Mouse (Mus musculus): ENCODE data around the gene Ldoc1.

DNA sequence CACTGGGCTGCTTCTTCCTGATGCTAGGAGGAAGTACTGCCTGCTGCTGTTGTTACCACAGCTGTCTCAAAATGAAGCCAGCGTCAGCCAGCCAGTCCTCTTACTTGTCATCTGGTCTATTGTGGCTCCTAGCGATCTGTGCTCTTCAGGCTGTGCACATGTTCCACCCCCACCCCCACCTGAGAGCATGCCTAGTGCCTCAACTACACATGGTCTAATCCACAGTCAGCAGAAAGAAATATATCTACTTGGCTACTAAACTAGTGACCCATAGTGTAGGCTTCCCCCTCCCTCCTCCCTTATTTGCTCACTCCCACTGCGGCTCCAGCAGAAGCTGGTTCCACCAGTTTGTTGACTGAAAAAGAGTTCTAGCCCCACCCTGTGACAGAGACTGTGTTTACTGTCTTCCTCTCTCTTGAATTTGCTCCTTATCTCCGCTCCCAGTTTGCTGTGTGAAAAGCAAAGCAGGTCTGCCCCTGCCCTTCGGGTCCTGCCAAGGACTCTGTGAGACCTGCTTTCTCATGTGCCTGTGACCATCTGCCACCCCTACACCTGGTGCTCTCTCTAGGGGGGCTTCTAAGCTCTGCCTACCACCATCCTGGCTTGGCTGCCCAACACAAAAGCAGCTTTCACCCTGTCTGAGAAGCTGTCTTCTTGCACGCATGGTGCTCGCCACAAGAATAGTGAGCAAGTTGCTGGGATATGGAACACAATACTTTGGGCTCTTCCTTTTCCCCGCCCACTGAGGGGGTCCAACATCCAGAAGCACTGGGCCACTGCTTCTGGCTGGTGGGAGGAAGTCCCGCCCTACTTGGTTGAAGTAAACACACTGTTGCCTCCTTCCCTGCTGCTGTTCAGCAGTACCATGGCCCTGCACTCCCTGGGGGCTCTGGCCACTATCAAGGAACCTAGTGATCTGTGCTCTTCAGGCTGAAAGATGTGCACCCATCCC, 14.0 kb downstream of the Ldoc1 start:
- TF ChIP-seq POLR2A (IDR thresholded peaks at IDR 0.05; ENCODE audit: extremely low read depth, insufficient read depth, low read length) (no peak), CTCF (IDR thresholded peaks at IDR 0.05; ENCODE audit: low read depth, low read length) (no peak)

All from liver, adult 2 months (tissue).